ENCODE assay signal across 12 mouse cellular contexts in the genomic region with DNA sequence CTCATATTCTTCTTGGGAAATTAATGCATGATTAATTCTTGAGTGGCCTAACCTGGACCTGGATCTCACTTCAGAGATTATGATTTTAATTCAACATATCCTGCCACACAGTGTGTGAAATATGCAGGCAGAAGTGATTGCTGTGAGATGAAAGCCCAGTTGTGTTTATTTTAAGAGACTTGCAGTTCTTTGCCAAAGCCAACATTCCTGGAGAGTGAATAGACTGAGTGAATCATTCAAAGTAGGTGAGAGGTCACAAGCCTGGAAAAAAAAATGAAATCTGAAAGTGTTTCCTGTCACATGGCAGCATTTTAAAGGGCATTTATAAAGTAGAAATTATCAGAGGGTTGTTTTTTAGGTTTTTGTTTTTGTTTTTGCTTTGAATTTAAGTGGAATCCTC.
DNase-seq lines count a peak whose midpoint lies in the region; ATAC-seq and TF ChIP-seq lines count a peak whose summit lies in the region.
"Had no signal": no experiment of that assay in that cellular context is flagged by ENCODE, and none has a peak within 500 bp of the region (broad histone marks: within the 10 kb centered on the region; RNA-seq: fewer than 3 reads in every experiment).

No protein-coding gene starts in this region.

- ATAC-seq in CD4-positive, CD25-positive, alpha-beta regulatory T cell, adult 4 months: no peak

- H3K27ac ChIP-seq in gastrocnemius, adult 2 months: peak overlapping the region; percentile 17; the same call in 1 of the 2 replicates
- H3K27ac ChIP-seq: embryonic facial prominence, embryonic 15.5 days; hindbrain, embryonic 13.5 days; limb, embryonic 12.5 days had no signal

- no peak overlapping the region for H3K4me3 ChIP-seq in gastrocnemius, adult 2 months
- H3K4me3 ChIP-seq: embryonic facial prominence, embryonic 15.5 days; hindbrain, embryonic 13.5 days; limb, embryonic 12.5 days had no signal

- DNase-seq in gastrocnemius, adult 2 months: no peak
- DNase-seq in gastrocnemius, postnatal 14 days: no peak
- peak; percentile 28 for DNase-seq in 416B (ENCODE audit: low read depth)
- DNase-seq in fat pad, adult 2 months (ENCODE audit: extremely low read depth, low read depth, low spot score): peak; percentile 56
- peak; percentile 3 to 50 for DNase-seq in kidney, postnatal 36 days
- no peak for DNase-seq in spleen, postnatal 4 days (ENCODE audit: low spot score in 2 of 2)
- DNase-seq in gastrocnemius, postnatal 4 days (ENCODE audit: low spot score in 2 of 2): no peak
- DNase-seq: thymus, adult 2 months had no signal

- no peak for TF ChIP-seq CTCF in gastrocnemius, adult 2 months (IDR thresholded peaks at IDR 0.05)

- intact Hi-C loops in gastrocnemius, adult 2 months (cut with DNase I): no loop called here
- intact Hi-C loops in gastrocnemius, postnatal 14 days (cut with DNase I; ENCODE audit: low total_unique reads): no loop called here

Comparison
In these comparisons a context has a peak if more than half of its experiments do, and no peak if none do; other contexts are left out.
1. DNase-seq: peak in 416B (single experiment), fat pad, adult 2 months (single experiment) and kidney, postnatal 36 days (2 of 2); none in gastrocnemius, adult 2 months (single experiment), gastrocnemius, postnatal 14 days (single experiment), spleen, postnatal 4 days (0 of 2) and gastrocnemius, postnatal 4 days (0 of 2).